Mouse (Mus musculus): ENCODE measurements at regions not wholly inside any gene's neighbourhood (a gene's known extent, or its start where the extent isn't known, plus 50 kb on each side); places are given as distances from the start of the nearest gene placed in this dataset.

GRCm38 (mm10) chr2:159930744-159931143, 403.2 kb downstream of the Gm826 start:
- no peak overlapping the region for H3K9ac ChIP-seq (replicated peaks)
- WGBS = 92% methylated on average over 2 of the region's 2 CpGs
- H3K4me2 ChIP-seq = no peak overlapping the region
- no peak overlapping the region for H3K4me3 ChIP-seq (replicated peaks)
- no peak overlapping the region for H3K27ac ChIP-seq
- no peak for ATAC-seq (ENCODE audit: insufficient number of reproducible peaks, insufficient read depth, low FRiP score, low TSS enrichment, low read depth)
- H3K36me3 ChIP-seq = no peaks in the 10 kb centered on the region
- H3K4me1 ChIP-seq (replicated peaks) = no peaks in the 10 kb centered on the region
- H3K9me3 ChIP-seq = no peaks in the 10 kb centered on the region
- no peaks in the 10 kb centered on the region for H3K27me3 ChIP-seq

DNA sequence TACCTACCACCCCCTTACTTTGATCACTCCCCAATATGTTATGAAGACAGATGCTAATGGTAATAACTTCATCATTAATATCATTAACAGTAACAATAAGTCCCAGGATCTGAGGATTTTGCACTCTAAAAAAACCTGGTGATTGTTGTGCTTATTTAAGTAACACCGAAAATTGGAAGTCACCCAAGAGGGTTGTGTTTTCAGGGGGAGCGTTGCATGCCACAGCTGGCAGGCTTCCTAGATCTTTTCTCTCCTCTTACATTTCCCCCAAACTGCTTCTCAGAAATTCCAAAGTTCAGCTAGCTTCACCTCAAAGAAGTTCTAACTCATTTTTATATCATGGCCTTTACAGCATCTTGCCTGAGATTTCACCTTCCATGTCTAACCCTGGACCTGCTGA, 444.3 kb downstream of the Gm826 start:
- no peak overlapping the region for H3K27ac ChIP-seq
- WGBS = 79% methylated on average over 2 of the region's 2 CpGs
- no peaks in the 10 kb centered on the region for H3K4me1 ChIP-seq (replicated peaks)
- H3K9ac ChIP-seq (replicated peaks) = no peak overlapping the region
- H3K27me3 ChIP-seq = no peaks in the 10 kb centered on the region; the same call in 1 of the 2 replicates
- ATAC-seq (ENCODE audit: insufficient number of reproducible peaks, insufficient read depth, low FRiP score, low TSS enrichment, low read depth) = no peak
- H3K36me3 ChIP-seq = no peaks in the 10 kb centered on the region
- H3K9me3 ChIP-seq = no peaks in the 10 kb centered on the region
- no peak overlapping the region for H3K4me3 ChIP-seq (replicated peaks)
- H3K4me2 ChIP-seq = no peak overlapping the region

DNA sequence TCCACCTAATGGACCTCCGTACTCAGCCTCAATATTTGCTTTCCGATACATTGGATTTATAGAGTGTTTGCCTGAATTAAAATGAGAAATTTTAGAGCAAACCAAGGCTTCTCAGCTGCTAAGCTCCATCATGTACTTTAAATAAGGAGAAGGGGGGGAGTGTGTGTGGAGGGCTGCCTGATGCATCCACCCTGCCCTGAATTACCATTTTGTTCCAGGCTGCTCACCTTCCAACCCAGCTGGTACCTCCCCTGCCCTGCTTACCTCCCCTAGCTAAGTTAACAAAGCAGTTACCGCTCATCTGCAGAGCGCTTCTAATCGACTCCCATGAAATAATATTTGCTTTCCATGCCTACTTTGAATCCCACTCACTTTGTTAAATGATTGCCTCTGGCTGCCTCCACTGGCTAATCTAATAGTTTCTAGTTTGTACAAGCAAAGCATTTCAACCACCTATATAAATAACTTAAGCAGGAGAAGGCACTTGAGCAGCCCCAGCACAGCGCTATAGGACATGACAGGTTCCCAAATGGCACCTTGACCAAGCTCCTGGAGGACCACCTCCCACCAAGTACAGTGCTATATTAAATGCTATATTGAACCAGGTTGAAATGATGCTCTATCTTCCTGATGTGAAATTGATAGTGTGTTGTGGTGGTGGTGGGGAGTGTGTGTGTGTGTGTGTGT, 449.0 kb downstream of the Gm826 start:
- 85% methylated on average over 6 of the region's 6 CpGs for WGBS
- Histone ChIP-seq H3K4me2 (no peak overlapping the region), H3K27me3 (no peaks in the 10 kb centered on the region; the same call in 1 of the 2 replicates), H3K9ac (replicated peaks) (no peak overlapping the region), H3K4me3 (replicated peaks) (no peak overlapping the region), H3K4me1 (replicated peaks) (no peaks in the 10 kb centered on the region), H3K9me3 (no peaks in the 10 kb centered on the region), H3K27ac (no peak overlapping the region), H3K36me3 (no peaks in the 10 kb centered on the region)
- ATAC-seq (ENCODE audit: insufficient number of reproducible peaks, insufficient read depth, low FRiP score, low TSS enrichment, low read depth) = no peak

- no peak for ATAC-seq (ENCODE audit: insufficient number of reproducible peaks, insufficient read depth, low FRiP score, low TSS enrichment, low read depth)
Observed at GRCm38 (mm10) chr2:159866981-159867380, 467.0 kb downstream of the Gm826 start.

GRCm38 (mm10) chr2:159866391-159866790, 467.6 kb downstream of the Gm826 start:
- Histone ChIP-seq H3K9ac (replicated peaks) (no peak overlapping the region), H3K36me3 (no peaks in the 10 kb centered on the region), H3K4me1 (replicated peaks) (no peaks in the 10 kb centered on the region), H3K27me3 (no peaks in the 10 kb centered on the region), H3K9me3 (no peaks in the 10 kb centered on the region), H3K4me2 (no peak overlapping the region), H3K4me3 (replicated peaks) (no peak overlapping the region), H3K27ac (no peak overlapping the region)
- no peak for ATAC-seq (ENCODE audit: insufficient number of reproducible peaks, insufficient read depth, low FRiP score, low TSS enrichment, low read depth)
- 81% methylated on average over 1 of the region's 1 CpGs for WGBS

More at GRCm38 (mm10) chr2:159866981-159867380, 467.0 kb downstream of the Gm826 start:
- Histone ChIP-seq H3K9me3 (no peaks in the 10 kb centered on the region), H3K4me3 (replicated peaks) (no peak overlapping the region), H3K36me3 (no peaks in the 10 kb centered on the region), H3K27me3 (no peaks in the 10 kb centered on the region), H3K9ac (replicated peaks) (no peak overlapping the region), H3K4me2 (no peak overlapping the region), H3K4me1 (replicated peaks) (no peaks in the 10 kb centered on the region), H3K27ac (no peak overlapping the region)
- WGBS = 52% methylated on average over 2 of the region's 2 CpGs

- no peak overlapping the region for H3K9ac ChIP-seq (replicated peaks)
- ATAC-seq (ENCODE audit: insufficient number of reproducible peaks, insufficient read depth, low FRiP score, low TSS enrichment, low read depth) = no peak
- no peaks in the 10 kb centered on the region for H3K4me1 ChIP-seq (replicated peaks)
- no peak overlapping the region for H3K4me3 ChIP-seq (replicated peaks)
- H3K27ac ChIP-seq = no peak overlapping the region
- no peak overlapping the region for H3K4me2 ChIP-seq
- H3K36me3 ChIP-seq = no peaks in the 10 kb centered on the region
- H3K9me3 ChIP-seq = no peaks in the 10 kb centered on the region
- H3K27me3 ChIP-seq = no peaks in the 10 kb centered on the region
- 47% methylated on average over 1 of the region's 1 CpGs for WGBS
Observed at GRCm38 (mm10) chr2:159863185-159863584, 470.8 kb downstream of the Gm826 start.

DNA sequence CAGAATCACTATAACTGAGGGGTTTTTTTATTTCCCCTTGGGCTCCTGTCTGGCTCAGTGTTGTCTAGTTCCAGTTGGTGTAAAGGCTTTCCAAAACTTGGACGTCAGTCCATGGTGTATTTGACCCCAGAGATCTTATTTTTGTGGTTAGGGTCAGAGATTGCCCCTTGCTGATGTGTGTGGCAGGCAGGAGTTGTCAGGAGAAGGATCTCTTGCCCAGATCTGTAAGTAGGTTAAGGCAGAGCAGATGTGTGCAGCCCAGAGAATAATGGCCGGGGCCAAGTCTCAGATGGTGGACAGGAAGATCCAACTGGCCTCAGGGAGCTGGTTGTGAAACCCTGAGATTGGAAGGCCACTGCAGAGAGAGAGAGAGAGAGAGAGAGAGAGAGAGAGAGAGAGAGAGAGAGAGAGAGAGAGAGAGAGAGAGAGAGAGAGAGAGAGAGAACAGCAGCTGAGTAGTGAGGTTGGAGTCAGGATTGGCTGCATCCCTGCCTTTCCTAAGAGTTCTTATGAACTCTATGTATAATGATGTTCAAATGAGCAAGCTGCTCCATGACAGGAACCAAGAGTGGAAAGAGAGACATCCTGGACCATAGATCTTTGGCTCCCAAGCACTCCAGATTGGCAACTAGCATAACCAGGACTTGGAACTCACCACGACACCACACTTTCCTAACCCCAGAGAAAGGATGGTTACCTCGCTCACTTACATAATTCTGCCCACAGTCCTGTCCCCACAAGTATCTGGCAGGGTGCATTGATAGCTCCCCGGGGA, 479.9 kb downstream of the Gm826 start:
- H3K4me3 ChIP-seq (replicated peaks) = no peak overlapping the region
- no peaks in the 10 kb centered on the region for H3K9me3 ChIP-seq
- H3K9ac ChIP-seq (replicated peaks) = no peak overlapping the region
- no peaks in the 10 kb centered on the region for H3K36me3 ChIP-seq
- ATAC-seq (ENCODE audit: insufficient number of reproducible peaks, insufficient read depth, low FRiP score, low TSS enrichment, low read depth) = no peak
- H3K4me2 ChIP-seq = no peak overlapping the region
- 74% methylated on average over 5 of the region's 5 CpGs for WGBS
- no peaks in the 10 kb centered on the region for H3K27me3 ChIP-seq
- no peaks in the 10 kb centered on the region for H3K4me1 ChIP-seq (replicated peaks)
- no peak overlapping the region for H3K27ac ChIP-seq

- WGBS = 91% methylated on average over 4 of the region's 4 CpGs
- Histone ChIP-seq H3K9ac (replicated peaks) (no peak overlapping the region), H3K4me3 (replicated peaks) (no peak overlapping the region), H3K4me2 (no peak overlapping the region), H3K27ac (no peak overlapping the region), H3K27me3 (no peaks in the 10 kb centered on the region), H3K9me3 (no peaks in the 10 kb centered on the region), H3K36me3 (no peaks in the 10 kb centered on the region), H3K4me1 (replicated peaks) (no peaks in the 10 kb centered on the region)
- no peak for ATAC-seq (ENCODE audit: insufficient number of reproducible peaks, insufficient read depth, low FRiP score, low TSS enrichment, low read depth)
Observed at GRCm38 (mm10) chr2:159852959-159853358, 481.0 kb downstream of the Gm826 start.

DNA sequence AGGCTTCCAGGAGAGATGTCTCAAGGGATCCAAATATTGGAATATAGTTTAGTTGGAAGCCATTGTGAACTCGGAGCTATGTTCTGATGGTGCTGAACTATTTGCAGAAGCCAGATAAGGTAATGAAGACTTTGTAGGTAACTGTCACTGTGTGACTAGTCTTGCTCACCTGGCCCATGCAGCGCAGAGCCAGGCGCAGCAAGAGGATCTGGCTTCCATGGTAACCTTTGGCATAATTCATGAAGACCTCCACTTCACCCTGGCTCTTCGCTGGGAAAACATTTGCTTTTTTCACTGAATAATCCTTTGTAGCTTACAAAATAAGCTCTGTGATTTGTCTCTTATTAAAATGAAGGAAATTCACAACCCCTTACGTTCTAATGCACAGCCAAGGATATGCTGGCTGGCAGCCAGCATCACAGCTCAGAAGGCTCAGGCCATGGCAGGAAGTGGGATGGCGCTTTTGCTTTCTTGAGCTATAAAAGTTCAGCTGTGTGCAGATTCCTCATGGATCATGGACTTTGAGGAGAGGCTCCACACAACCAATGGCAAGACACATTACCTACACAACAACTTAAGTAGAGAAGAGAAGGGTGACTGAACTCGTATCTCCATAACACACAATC, 501.4 kb downstream of the Gm826 start:
- ATAC-seq (ENCODE audit: insufficient number of reproducible peaks, insufficient read depth, low FRiP score, low TSS enrichment, low read depth) = no peak
- WGBS = 59% methylated on average over 7 of the region's 7 CpGs
- H3K4me2 ChIP-seq = no peak overlapping the region
- H3K27me3 ChIP-seq = no peaks in the 10 kb centered on the region
- no peak overlapping the region for H3K27ac ChIP-seq
- no peak overlapping the region for H3K4me3 ChIP-seq (replicated peaks)
- H3K4me1 ChIP-seq (replicated peaks) = peaks cover 10% of the 10 kb centered on the region
- H3K9me3 ChIP-seq = no peaks in the 10 kb centered on the region
- no peak overlapping the region for H3K9ac ChIP-seq (replicated peaks)
- no peaks in the 10 kb centered on the region for H3K36me3 ChIP-seq

- H3K4me1 ChIP-seq (replicated peaks) = no peaks in the 10 kb centered on the region
- no peak overlapping the region for H3K9ac ChIP-seq (replicated peaks)
- H3K36me3 ChIP-seq = no peaks in the 10 kb centered on the region
- 66% methylated on average over 2 of the region's 2 CpGs for WGBS
- no peak for ATAC-seq (ENCODE audit: insufficient number of reproducible peaks, insufficient read depth, low FRiP score, low TSS enrichment, low read depth)
- no peaks in the 10 kb centered on the region for H3K27me3 ChIP-seq
- no peak overlapping the region for H3K4me2 ChIP-seq
- no peak overlapping the region for H3K4me3 ChIP-seq (replicated peaks)
- no peaks in the 10 kb centered on the region for H3K9me3 ChIP-seq
- no peak overlapping the region for H3K27ac ChIP-seq
Observed at GRCm38 (mm10) chr2:159826417-159826816, 507.5 kb downstream of the Gm826 start.

- WGBS = 81% methylated on average over 2 of the region's 2 CpGs
- H3K4me1 ChIP-seq (replicated peaks) = no peaks in the 10 kb centered on the region
- no peak overlapping the region for H3K4me3 ChIP-seq (replicated peaks)
- ATAC-seq (ENCODE audit: insufficient number of reproducible peaks, insufficient read depth, low FRiP score, low TSS enrichment, low read depth) = no peak
- H3K27ac ChIP-seq = no peak overlapping the region
- no peak overlapping the region for H3K4me2 ChIP-seq
- H3K9me3 ChIP-seq = no peaks in the 10 kb centered on the region
- no peaks in the 10 kb centered on the region for H3K36me3 ChIP-seq
- H3K9ac ChIP-seq (replicated peaks) = no peak overlapping the region
- H3K27me3 ChIP-seq = no peaks in the 10 kb centered on the region
Observed at GRCm38 (mm10) chr2:159818556-159818955, 515.4 kb downstream of the Gm826 start.
